Mouse (Mus musculus): ENCODE data around the gene Slc16a12.

- no peak for TF ChIP-seq GATA1 (IDR thresholded peaks at IDR 0.05; ENCODE audit: borderline replicate concordance, low read length)
- TF ChIP-seq FLI1 (IDR thresholded peaks at IDR 0.05; ENCODE audit: low read length), result no peak
These were observed 9.2 kb downstream of the Slc16a12 start for GRCm38 (mm10) chr19:34737916-34738315.

Measured in megakaryocyte, embryonic 14.5 days (primary cell).